In genomic region chr16:95347202-95347601, GRCm38 (mm10) we compare ENCODE assay signal across 8 mouse cellular contexts.
DNase-seq lines count a peak whose midpoint lies in the region; ATAC-seq lines count a peak whose summit lies in the region.

No protein-coding gene starts in this region.

- WGBS in midbrain, embryonic 10.5 days, result 5% methylated on average over 3 of the region's 3 CpGs
- 12% methylated on average over 3 of the region's 3 CpGs for WGBS in midbrain, embryonic 15.5 days
- 0% methylated on average over 3 of the region's 3 CpGs for WGBS in heart, embryonic 12.5 days

- no peak overlapping the region for H3K4me3 ChIP-seq in midbrain, embryonic 10.5 days
- H3K4me3 ChIP-seq in midbrain, embryonic 15.5 days, result no peak overlapping the region
- no peak overlapping the region for H3K4me3 ChIP-seq in heart, embryonic 12.5 days

- H3K9me3 ChIP-seq in midbrain, embryonic 10.5 days (replicated peaks), result no peaks in the 10 kb centered on the region
- H3K9me3 ChIP-seq in midbrain, embryonic 15.5 days, result no peaks in the 10 kb centered on the region
- no peaks in the 10 kb centered on the region for H3K9me3 ChIP-seq in heart, embryonic 12.5 days (replicated peaks)

- H3K27ac ChIP-seq in midbrain, embryonic 10.5 days (replicated peaks), result peak overlapping the region; percentile 1; the same call in 1 of the 2 replicates
- H3K27ac ChIP-seq in midbrain, embryonic 15.5 days, result no peak overlapping the region
- peak overlapping the region; percentile 85 for H3K27ac ChIP-seq in heart, embryonic 12.5 days (ENCODE audit: poor library complexity, severe bottlenecking)

- H3K4me2 ChIP-seq in midbrain, embryonic 15.5 days, result no peak overlapping the region
- H3K4me2 ChIP-seq in heart, embryonic 12.5 days, result peak overlapping the region; percentile 50

- H3K27me3 ChIP-seq in midbrain, embryonic 10.5 days (ENCODE audit: low read depth, poor library complexity, severe bottlenecking), result no peaks in the 10 kb centered on the region
- no peaks in the 10 kb centered on the region; the same call in 1 of the 2 replicates for H3K27me3 ChIP-seq in midbrain, embryonic 15.5 days (replicated peaks)
- H3K27me3 ChIP-seq in heart, embryonic 12.5 days (replicated peaks), result no peaks in the 10 kb centered on the region; the same call in 1 of the 2 replicates

- DNase-seq in midbrain, embryonic 10.5 days (ENCODE audit: low spot score), result no peak
- DNase-seq in kidney, postnatal 36 days, result peak; percentile 70 to 76
- peak; percentile 19 for DNase-seq in ovary, postnatal 36 days (ENCODE audit: low spot score)
- DNase-seq in cerebellum, adult 11-12 months, result no peak
- DNase-seq in right cerebral cortex, adult 18-20 months, result no peak
- DNase-seq in thymus, postnatal 14 days, result no peak

- no peak overlapping the region for H3K9ac ChIP-seq in midbrain, embryonic 15.5 days
- peak overlapping the region; percentile 54 for H3K9ac ChIP-seq in heart, embryonic 12.5 days

- no peaks in the 10 kb centered on the region for H3K36me3 ChIP-seq in midbrain, embryonic 10.5 days
- no peaks in the 10 kb centered on the region for H3K36me3 ChIP-seq in midbrain, embryonic 15.5 days (replicated peaks)
- no peaks in the 10 kb centered on the region for H3K36me3 ChIP-seq in heart, embryonic 12.5 days

- no peak for ATAC-seq in midbrain, embryonic 15.5 days (replicated peaks)
- peak; percentile 85 for ATAC-seq in heart, embryonic 12.5 days (ENCODE audit: insufficient number of reproducible peaks, low FRiP score)

- H3K4me1 ChIP-seq in midbrain, embryonic 10.5 days, result peaks cover 22% of the 10 kb centered on the region
- peaks cover 7% of the 10 kb centered on the region; the same call in 1 of the 2 replicates for H3K4me1 ChIP-seq in midbrain, embryonic 15.5 days
- H3K4me1 ChIP-seq in heart, embryonic 12.5 days (replicated peaks), result peaks cover 52% of the 10 kb centered on the region

Comparison
In these comparisons a context has a peak if more than half of its experiments do, and no peak if none do; other contexts are left out.
1. DNase-seq: peak in kidney, postnatal 36 days (2 of 2) and ovary, postnatal 36 days (single experiment); none in midbrain, embryonic 10.5 days (single experiment), cerebellum, adult 11-12 months (single experiment), right cerebral cortex, adult 18-20 months (single experiment) and thymus, postnatal 14 days (single experiment).